Mouse (Mus musculus) erythroblast, adult 5-6 weeks (primary cell): Measurements from ENCODE around the gene Lamb2. TPM values are rescaled to one million over a fixed set of nuclear protein-coding genes. Genes with fewer than 3 reads are reported as not detected.

Experiments used
- ATAC-seq: replicated peaks from 2 replicates; pipeline ENCODE4 v1.8.0; 2016; ENCODE audit warnings: moderate number of reproducible peaks, mild to moderate bottlenecking, moderate TSS enrichment, inconsistent platforms; ENCODE audit not compliant: poor library complexity, low FRiP score, severe bottlenecking
- total RNA-seq, 2 experiments: library from RNA; stranded (forward) in 1 of 2; stranded (reverse) in 1 of 2; fragments of 150-400 nt in 1 of 2; fragments of 200-764, 138-1000 nt in 1 of 2; gene quantifications; 2 replicates each; pipeline versions ENCODE4 v1.2.3 to v1.2.4; 2015 to 2017; ENCODE audit warnings: low replicate concordance in 2 of 2

Gene Lamb2
- total RNA-seq, 2 experiments from 2014 or later: not detected

DNA sequence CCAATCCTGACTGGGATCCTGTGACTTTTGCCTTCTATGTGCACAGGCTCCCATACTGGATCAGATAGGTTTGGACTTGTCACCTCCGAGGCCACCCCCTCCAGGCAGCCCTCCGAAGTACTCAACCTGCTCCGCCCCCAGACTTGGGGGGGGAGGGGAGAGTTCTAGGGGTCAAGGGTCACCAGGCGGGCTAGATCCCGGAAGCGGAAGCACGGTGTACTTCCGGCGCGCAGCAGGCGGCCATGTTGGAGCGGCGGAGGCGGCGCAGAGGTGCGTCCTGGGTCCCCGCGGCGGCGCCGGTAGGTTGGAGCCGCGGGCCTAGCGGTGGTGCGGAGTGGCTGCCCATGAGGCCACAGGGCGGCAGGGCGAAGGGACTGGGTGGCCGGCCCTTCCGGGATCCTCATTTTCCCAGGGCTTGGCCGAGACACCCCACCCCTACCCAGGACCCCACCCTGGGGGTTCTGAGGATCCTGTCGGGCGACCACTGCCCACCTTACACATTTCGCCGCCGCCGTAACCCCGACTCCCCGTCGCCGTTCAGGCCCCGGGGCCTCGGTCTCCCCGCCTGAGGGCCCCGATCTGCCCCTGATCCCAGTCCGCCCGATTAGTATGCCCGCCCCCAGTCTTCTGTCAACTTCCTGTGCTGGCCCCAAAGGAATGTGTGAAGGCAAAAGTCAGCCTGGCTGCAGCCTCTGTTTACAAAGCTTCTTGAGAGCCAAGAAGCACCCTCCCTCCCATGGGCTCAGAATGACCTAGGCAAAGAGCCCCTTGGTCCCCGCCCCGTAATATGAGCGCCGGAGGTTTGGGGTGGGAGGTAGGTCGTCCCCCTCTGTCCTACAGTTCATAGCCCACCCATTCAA, 19.0 kb upstream of the Lamb2 start, which contains the start of gene Ccdc71:
Ccdc71 (plus strand) TSS at position 209 of the 860 bp plus-strand sequence.
- peak; percentile 83 for ATAC-seq

DNA sequence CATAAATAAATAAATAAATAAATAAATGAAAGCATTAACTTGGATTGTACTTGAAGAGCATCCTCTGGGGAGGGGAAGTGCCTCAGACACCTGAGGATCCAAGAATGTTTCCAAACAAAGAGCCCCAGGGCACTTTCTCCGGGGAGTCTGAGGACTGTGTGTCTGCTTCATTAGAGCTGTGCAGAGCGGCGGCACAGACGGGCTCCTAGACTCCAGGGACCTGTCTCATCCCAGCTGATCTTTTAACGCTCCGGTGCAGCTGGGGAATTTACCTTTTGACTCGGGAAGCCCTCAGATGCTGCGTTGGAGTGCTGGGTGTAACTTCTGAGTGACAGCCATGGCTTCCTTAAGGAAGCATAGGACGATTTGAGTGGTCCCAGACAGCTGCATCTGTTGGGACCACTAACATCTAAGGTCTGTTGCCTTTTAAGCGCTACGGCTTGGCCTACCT, 18.3 kb upstream of the Lamb2 start, which contains the start of gene Klhdc8b:
Klhdc8b (minus strand) TSS at position 401 of the 451 bp plus-strand sequence.
- no peak for ATAC-seq

DNA sequence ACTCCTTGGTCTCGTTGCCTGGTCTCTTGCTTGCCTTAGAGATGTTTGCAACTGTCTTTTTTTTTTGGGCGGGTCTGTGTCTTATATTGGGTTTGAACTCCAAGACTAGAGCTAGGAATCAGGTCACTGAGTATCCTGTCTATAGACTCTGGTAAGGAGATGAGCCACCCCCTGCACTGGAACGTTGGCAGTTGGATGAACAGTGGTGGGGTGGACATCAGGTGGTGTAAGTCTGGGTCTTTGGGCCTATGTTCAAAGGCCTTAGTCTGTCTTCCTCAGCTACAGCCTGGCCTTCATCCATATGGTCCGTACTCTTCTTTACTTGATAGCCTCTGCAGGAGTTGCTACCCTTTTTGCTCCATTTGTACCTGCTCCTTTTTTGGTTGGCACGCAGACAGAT, 17.9 kb upstream of the Lamb2 start:
- no peak for ATAC-seq

DNA sequence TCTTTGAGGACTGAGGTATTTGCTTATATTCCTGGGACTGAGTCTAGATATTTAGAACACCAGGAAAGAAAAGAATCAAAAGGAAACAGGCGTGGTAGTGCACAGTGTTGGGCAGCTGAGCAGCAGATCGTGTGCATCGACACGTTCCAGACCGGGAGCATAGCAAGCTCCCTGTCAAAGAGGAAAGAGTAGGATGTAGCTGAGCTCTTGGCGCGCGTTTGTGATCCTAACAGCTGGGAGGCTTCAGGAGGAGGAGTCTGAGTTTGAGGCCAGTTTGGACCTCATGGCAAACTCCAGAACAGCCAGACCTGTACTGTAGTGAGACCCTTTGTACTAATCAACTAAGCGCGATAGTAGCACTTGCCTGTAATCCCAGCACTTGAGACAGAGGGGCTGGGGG, 17.3 kb upstream of the Lamb2 start:
- ATAC-seq: no peak

DNA sequence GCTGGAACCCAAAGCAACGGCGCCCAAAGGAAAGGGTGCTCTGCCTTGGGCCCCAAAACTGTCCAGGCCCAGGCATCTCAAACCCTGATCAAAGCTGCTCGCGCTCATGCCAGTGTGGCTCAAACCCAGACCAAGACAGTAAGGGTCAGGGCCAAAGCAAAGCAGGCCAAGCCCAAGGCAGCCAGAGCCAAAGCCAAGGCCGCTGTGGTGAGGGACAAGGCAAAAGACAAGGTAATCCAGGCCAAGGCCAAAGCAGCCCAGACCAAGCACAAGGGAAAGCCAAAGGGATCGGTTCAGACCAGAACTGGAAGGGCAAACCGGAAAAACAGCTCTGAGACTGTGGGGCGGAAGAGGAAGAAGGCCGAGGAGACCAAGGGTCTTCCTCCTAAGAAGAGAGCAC, 15.8 kb upstream of the Lamb2 start:
- ATAC-seq: no peak

DNA sequence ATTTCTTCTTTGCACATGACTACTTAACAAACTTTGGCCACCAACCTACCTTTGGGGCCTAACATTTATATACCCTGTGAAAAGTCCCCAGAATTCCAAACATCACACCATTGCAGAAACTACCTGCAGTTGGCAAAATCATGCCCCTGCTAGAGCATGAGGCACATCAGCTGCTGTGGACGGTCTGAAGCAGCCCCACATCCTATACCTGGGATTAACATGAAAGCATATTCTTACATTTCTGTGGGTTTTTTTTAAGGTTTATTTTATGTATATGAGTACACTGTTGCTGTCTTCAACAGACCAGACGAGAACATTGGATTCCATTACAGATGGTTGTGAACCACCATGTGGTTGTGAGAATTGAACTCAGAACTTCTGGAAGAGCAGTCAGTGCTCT, 13.3 kb upstream of the Lamb2 start:
- ATAC-seq: no peak

DNA sequence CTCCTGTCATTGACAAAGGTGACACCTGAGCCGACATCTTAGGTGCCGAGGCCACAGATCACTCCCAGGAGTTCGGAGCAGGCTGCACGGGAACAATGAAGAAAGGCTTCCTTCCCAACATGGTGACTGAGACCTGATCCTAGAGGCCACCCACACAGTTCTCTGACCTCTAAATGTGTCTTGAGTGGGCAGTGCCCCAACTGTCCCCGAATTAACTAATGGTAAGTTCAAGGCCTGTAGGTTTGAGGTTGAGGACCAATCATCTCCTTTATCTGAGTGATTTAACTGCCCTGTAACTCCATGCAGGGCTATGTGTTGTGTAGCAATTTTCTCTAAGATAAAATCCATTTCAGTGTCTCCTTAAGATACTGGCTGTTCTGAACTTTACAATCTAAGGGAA, 10.1 kb upstream of the Lamb2 start:
- no peak for ATAC-seq

DNA sequence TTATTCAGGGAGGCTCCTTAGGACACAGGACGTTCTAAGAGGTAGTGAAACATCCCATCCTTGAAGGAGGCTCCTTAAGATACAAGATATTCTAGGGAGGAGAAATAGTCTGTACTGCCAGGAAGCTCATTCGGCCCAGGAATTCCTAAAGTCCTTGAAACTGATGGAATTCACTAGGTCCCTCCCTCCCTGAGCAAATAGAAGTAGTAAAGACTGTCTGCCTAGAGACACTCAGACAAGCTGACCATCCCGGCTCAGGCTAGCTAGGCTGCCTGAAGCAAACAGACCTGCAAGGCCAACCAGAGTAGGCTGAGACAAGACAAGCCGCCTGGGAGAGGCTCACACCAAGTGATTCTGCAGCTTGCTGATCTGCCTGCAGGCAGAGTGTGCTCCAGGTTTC, 9.7 kb upstream of the Lamb2 start:
- no peak for ATAC-seq

DNA sequence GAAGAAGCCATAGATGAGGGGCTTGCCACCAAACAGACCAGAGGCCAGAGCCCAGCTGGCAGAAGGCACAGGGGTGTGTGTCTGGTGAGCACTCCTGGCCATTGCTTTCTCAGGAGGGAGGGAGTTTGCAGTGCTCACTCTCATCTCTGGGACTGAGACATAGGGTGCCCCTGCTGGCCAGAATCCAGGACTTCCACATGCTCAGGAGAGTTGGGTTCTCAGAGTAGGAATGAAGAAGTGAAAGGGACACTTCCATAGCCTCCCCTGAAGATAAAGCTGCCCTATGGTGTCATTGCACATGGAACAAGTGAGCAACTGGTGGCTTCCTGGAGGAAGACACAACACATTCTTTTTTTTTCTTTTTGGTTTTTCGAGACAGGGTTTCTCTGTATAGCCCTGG, 5.0 kb upstream of the Lamb2 start:
- ATAC-seq: peak; percentile 28; the same call in 1 of the 2 replicates

DNA sequence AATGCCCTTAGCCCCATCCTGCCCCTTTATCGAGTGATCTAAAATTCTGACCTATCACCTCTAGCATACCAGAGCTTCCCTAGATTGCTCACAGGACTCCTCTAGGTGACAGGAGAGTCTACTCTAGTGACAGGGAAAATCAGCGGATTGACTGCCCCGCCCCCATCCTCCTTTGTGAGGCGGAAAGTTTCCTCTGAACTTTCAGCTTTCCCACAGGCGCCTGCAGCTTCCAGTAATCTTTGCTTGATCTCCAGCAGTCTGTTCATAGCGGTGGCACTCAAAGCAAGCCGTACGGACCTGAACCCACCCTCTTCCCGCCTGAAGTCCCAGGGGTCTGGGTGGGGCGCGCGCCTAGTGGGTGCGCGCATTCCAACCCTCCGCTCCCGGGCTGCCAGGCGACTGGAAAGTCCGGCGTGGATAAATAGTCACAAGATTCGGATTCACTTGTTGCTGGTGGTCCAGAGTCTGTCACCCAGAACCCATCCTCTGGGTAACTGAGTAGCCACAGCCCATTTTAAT, 839 bp upstream of the Lamb2 start:
- no peak for ATAC-seq

DNA sequence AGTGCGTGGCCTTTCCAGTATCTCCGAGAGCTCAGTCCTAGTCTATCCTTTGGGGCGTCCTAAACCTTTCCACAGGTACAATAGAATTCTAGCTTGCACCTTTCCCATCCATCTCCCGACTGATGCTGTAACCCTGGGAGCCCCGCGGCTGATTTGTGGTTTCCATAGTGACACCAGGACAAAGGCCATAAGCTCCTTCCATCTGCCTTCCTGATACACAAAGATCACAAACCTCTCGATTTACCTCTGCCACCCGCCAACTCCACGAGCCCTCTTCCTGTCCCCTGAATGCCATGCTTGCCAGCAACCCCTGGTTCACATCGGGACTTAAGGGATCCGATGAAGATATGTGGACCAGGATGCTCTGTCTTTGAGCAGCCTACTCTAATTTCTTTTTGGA, 295 bp upstream of the Lamb2 start:
- no peak for ATAC-seq

DNA sequence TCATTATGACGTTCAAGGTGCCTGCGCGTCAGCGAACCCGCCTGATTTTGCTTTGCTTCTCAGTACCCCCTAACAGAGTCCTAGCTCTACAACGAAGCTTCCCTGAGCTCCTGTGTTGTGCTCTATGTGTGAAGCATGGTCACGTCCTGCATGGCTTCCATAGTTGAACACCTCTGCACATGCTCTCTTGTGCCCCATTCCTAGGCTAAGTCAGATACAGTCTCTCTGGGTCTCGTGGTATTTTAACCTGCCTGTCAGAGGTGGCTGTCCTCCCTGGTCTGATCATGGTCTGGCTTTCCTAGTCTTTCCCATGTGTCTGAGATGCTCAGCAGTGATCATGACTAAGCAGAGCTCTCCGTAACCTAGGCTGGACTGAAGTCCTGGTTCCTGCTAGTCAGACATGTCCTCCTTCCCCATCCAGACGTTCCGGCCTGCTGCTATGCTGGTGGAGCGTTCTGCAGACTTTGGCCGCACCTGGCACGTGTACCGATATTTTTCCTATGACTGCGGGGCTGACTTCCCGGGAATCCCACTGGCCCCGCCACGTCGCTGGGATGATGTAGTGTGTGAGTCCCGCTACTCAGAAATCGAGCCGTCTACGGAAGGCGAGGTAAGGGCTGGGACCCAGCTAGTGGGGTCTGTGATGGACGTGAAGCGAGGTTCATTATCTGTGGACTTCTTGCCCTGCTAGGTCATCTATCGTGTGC, 1.4 kb downstream of the Lamb2 start:
- no peak for ATAC-seq

DNA sequence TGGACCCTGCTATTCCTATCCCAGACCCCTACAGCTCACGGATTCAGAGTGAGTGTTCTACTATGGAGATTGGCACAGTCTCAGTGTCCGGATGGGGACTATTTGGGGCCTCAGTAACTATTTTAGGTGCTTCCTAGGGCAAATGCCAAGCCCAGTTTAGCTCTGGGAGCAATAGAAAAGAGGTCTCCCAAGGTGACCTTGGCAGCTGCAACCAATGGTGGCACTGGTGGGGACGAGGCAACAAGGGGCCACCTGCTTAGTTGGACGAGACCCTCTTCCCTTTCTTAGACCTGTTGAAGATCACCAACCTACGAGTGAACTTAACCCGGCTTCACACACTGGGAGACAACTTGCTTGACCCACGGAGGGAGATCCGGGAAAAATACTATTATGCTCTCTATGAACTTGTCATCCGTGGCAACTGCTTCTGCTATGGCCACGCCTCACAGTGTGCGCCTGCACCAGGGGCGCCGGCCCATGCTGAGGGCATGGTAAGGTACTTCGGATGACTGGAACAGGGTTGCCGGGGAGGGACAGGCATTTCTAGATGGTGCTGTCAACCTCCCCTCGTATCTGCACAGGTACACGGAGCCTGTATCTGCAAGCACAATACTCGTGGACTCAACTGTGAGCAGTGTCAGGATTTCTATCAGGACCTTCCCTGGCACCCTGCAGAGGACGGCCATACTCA, 2.1 kb downstream of the Lamb2 start:
- no peak for ATAC-seq

DNA sequence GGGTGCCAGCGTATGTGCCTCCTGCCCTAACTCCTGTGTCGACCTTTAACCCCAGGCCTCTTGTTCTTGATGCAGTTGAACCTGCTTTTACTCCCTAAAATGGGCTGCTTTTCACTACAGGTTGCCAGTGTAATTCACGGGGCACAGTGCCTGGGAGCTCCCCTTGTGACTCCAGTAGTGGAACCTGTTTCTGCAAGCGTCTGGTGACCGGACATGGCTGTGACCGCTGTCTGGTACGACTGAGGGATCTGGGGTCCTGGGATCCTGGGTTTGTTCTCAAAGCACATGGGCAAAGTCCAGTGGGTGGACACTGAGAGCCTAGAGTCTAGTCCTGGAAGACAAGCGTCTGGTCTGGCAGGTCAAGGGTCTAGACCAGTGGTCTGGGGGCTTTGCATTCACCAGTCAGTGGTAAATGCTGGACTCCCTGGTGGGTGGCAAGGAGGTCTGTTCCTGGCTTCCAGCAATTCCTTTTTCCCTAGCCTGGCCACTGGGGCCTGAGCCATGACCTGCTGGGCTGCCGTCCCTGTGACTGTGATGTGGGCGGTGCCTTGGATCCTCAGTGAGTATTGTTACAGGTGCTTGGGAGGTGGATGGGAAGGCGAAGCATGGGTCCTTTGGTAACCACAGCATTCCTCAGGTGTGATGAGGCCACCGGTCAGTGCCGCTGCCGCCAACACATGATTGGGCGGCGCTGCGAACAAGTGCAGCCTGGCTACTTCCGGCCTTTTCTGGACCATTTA, 3.7 kb downstream of the Lamb2 start:
- ATAC-seq: no peak

DNA sequence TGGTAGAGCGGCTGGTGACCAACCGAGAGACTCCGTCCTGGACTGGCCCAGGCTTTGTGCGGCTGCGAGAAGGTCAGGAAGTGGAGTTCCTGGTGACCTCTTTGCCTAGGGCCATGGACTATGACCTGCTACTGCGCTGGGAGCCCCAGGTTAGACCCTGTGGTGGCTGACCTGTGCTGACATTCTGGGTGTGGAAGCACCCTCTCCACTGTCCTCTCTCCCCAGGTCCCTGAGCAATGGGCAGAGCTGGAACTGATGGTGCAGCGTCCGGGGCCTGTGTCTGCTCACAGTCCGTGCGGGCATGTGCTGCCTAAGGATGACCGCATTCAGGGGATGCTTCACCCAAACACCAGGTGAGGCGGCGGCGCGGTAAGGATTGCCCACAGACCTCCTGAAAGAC, 4.5 kb downstream of the Lamb2 start:
- no peak for ATAC-seq

DNA sequence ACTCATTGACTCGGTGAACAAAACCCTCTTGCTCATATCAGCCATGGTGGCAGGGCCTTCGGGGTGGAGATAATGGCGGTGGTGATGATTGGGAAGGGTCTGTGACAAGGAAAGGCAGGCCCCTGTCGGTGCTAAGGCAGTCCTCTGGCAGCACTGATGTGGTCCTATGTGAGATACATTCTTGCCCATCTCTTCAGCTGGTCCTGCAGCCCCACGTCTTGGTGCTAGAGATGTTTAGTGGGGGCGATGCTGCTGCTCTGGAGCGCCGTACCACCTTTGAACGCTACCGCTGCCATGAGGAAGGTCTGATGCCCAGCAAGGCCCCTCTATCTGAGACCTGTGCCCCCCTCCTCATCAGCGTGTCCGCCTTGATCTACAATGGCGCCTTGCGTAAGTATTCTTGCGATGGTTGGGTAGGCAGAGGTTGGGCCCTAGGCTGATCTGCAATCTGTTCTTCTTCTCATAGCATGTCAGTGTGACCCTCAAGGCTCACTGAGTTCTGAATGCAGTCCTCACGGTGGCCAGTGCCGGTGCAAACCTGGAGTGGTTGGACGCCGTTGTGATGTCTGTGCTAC, 5.9 kb downstream of the Lamb2 start:
- no peak for ATAC-seq

DNA sequence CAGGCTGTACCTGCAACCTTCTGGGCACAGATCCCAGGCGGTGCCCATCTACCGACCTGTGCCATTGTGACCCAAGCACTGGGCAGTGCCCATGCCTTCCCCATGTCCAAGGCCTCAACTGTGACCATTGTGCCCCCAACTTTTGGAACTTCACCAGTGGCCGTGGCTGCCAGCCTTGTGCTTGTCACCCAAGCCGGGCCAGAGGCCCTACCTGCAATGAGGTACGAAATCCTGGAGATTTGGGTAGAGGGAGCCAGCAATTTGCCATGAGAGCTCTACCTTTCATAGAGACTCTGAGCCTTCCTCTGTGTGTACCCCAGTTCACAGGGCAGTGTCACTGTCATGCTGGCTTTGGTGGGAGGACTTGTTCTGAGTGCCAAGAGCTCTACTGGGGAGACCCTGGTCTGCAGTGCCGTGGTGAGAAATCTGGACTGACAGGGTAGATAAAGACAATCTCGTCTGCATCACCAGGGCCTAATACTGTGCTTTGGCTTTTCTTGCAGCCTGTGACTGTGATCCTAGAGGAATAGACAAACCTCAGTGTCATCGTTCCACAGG, 7.5 kb downstream of the Lamb2 start:
- ATAC-seq: no peak

DNA sequence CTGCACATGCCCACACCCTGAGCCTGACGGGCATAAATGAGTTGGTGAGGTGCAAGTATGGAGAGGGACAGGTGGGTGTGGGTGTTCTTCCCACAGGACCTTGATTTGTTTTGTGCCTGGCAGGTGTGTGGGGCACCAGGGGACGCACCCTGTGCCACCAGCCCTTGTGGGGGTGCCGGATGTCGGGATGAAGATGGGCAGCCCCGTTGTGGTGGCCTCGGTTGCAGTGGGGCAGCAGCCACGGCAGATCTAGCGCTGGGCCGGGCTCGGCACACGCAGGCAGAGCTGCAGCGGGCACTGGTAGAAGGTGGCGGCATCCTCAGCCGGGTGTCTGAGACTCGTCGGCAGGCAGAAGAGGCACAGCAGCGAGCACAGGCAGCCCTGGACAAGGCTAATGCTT, 8.9 kb downstream of the Lamb2 start:
- ATAC-seq: no peak

DNA sequence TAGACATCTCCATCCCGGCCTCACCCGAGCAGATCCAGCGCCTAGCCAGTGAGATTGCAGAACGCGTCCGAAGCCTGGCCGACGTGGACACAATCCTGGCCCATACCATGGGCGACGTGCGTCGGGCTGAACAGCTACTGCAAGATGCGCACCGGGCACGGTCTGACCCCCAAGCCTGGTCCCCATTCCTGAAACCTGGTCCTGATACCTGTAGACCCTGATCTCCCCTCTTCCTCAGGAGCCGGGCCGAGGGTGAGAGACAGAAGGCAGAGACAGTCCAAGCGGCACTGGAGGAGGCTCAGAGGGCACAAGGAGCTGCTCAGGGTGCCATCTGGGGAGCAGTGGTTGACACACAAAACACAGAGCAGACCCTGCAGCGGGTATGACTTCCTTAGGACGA, 9.7 kb downstream of the Lamb2 start:
- no peak for ATAC-seq
